ENCODE assay signal across 7 mouse cellular contexts in the genomic region with DNA sequence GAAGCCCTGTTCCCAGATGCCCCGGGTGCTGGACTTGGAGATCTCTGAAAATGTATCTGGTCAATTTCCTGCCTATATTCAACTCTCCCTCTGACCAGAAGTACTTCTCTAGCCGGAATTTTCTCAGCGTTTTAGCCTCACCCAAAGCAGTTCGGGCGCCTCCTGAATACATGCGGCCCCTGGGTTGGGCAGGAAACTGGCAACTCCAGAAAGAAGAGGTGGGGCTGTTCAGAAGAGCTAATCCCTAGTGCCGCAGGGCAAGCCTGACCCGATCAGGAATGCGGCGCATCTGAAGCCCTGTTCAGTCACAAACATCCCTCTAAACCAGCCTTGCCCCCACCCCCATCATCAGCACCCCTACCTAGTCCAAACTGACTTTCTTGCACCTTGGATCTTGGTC. TPM values are rescaled to one million over a fixed set of nuclear protein-coding genes. Genes with fewer than 3 reads are reported as not detected.
DNase-seq lines count a peak whose midpoint lies in the region; ATAC-seq and TF ChIP-seq lines count a peak whose summit lies in the region.

No protein-coding gene starts in this region.

- peak overlapping the region; percentile 59 for H3K9ac ChIP-seq in neural tube, embryonic 11.5 days (ENCODE audit: low read length)
- H3K9ac ChIP-seq in forebrain, embryonic 12.5 days = peak overlapping the region; percentile 98
- peak overlapping the region; percentile 28; the same call in 1 of the 2 replicates for H3K9ac ChIP-seq in limb, embryonic 15.5 days

- no peak for TF ChIP-seq POLR2A in olfactory bulb, adult 2 months (IDR thresholded peaks at IDR 0.05; ENCODE audit: insufficient read depth, low read depth, low read length)

- WGBS in neural tube, embryonic 11.5 days = 0% methylated on average over 10 of the region's 10 CpGs
- WGBS in forebrain, embryonic 12.5 days = under 1% methylated on average over 10 of the region's 10 CpGs
- WGBS in limb, embryonic 15.5 days = under 1% methylated on average over 10 of the region's 10 CpGs
- 8% methylated on average over 10 of the region's 10 CpGs for WGBS in olfactory bulb, adult 2 months

- H3K27ac ChIP-seq in neural tube, embryonic 11.5 days (ENCODE audit: low read depth, low read length) = peak overlapping the region; percentile 98
- peak overlapping the region; percentile 99 for H3K27ac ChIP-seq in forebrain, embryonic 12.5 days
- peak overlapping the region; percentile 97 for H3K27ac ChIP-seq in limb, embryonic 15.5 days
- no peak overlapping the region for H3K27ac ChIP-seq in olfactory bulb, adult 2 months (ENCODE audit: insufficient read depth, low read depth, low read length)

- H3K36me3 ChIP-seq in neural tube, embryonic 11.5 days (ENCODE audit: control insufficient read depth, insufficient read depth, low read length) = 0 out of 2 replicates have a peak, but pooled peaks cover 3% of the 10 kb centered on the region
- peaks cover 11% of the 10 kb centered on the region for H3K36me3 ChIP-seq in forebrain, embryonic 12.5 days (replicated peaks)
- H3K36me3 ChIP-seq in limb, embryonic 15.5 days = peaks cover 7% of the 10 kb centered on the region; the same call in 1 of the 2 replicates

- H3K27me3 ChIP-seq in neural tube, embryonic 11.5 days (ENCODE audit: control insufficient read depth, insufficient read depth, low read length) = no peaks in the 10 kb centered on the region
- H3K27me3 ChIP-seq in forebrain, embryonic 12.5 days = no peaks in the 10 kb centered on the region
- H3K27me3 ChIP-seq in limb, embryonic 15.5 days = no peaks in the 10 kb centered on the region

- peaks cover 26% of the 10 kb centered on the region for H3K4me1 ChIP-seq in neural tube, embryonic 11.5 days (ENCODE audit: control insufficient read depth, insufficient read depth, low read length)
- H3K4me1 ChIP-seq in forebrain, embryonic 12.5 days = peaks cover 39% of the 10 kb centered on the region
- peaks cover 45% of the 10 kb centered on the region for H3K4me1 ChIP-seq in limb, embryonic 15.5 days
- peaks cover 27% of the 10 kb centered on the region for H3K4me1 ChIP-seq in olfactory bulb, adult 2 months (ENCODE audit: control insufficient read depth, insufficient read depth, low read length)

- peak overlapping the region; percentile 96 for H3K4me2 ChIP-seq in neural tube, embryonic 11.5 days (ENCODE audit: low read depth)
- peak overlapping the region; percentile 91 for H3K4me2 ChIP-seq in forebrain, embryonic 12.5 days
- peak overlapping the region; percentile 77 for H3K4me2 ChIP-seq in limb, embryonic 15.5 days

- no peaks in the 10 kb centered on the region for H3K9me3 ChIP-seq in neural tube, embryonic 11.5 days (ENCODE audit: control insufficient read depth, low read length)
- no peaks in the 10 kb centered on the region for H3K9me3 ChIP-seq in forebrain, embryonic 12.5 days
- H3K9me3 ChIP-seq in limb, embryonic 15.5 days = no peaks in the 10 kb centered on the region

- DNase-seq in neural tube, embryonic 11.5 days (ENCODE audit: low spot score) = no peak
- no peak for DNase-seq in neural tube, embryonic 10.5 days (ENCODE audit: extremely low spot score, low spot score)
- no peak for DNase-seq in T-cell, adult 2 months (ENCODE audit: low spot score)
- no peak for DNase-seq in frontal cortex, postnatal 36 days (ENCODE audit: low spot score in 2 of 2)

- no peak for TF ChIP-seq CTCF in olfactory bulb, adult 2 months (IDR thresholded peaks at IDR 0.05; ENCODE audit: insufficient read depth, low read depth, low read length)

- ATAC-seq in neural tube, embryonic 11.5 days (ENCODE audit: insufficient read depth, low FRiP score, low TSS enrichment) = 0 out of 2 replicates have a peak, but pooled peaks have one; percentile 0
- ATAC-seq in forebrain, embryonic 12.5 days (ENCODE audit: low FRiP score) = peak; percentile 22; the same call in 1 of the 2 replicates
- ATAC-seq in limb, embryonic 15.5 days (ENCODE audit: insufficient number of reproducible peaks, low FRiP score, low TSS enrichment, low read depth) = 0 out of 2 replicates have a peak, but pooled peaks have one; percentile 17

- peak overlapping the region; percentile 69 for H3K4me3 ChIP-seq in neural tube, embryonic 11.5 days (ENCODE audit: low read depth, low read length)
- H3K4me3 ChIP-seq in forebrain, embryonic 12.5 days (replicated peaks) = peak overlapping the region; percentile 88
- H3K4me3 ChIP-seq in limb, embryonic 15.5 days = peak overlapping the region; percentile 68
- H3K4me3 ChIP-seq in olfactory bulb, adult 2 months (ENCODE audit: insufficient read depth, low read depth, low read length) = peak overlapping the region; percentile 67

RNA-seq across cellular contexts. Expression of a gene that starts 0.7 kb away (rescaled TPM):
- 4.5 and 5.1 TPM in 2 replicates for polyA plus RNA-seq in neural tube, embryonic 11.5 days (2014; fragmentation: Nextera tagmentation; extraction: Ambion mirVana)
- polyA plus RNA-seq in forebrain, embryonic 12.5 days (2016; fragmentation: Nextera tagmentation; extraction: Ambion mirVana) = 9.4 and 10.2 TPM in 2 replicates
- 6.5 and 7.0 TPM in 2 replicates for polyA plus RNA-seq in limb, embryonic 15.5 days (2015; fragmentation: Nextera tagmentation; extraction: Ambion mirVana)
- polyA plus RNA-seq in olfactory bulb, adult 2 months (2012; ENCODE audit: insufficient read depth, insufficient read length, low replicate concordance, missing spikeins) = not detected in 2 replicates

RNA-seq across cellular contexts. Expression of a gene that starts 10.3 kb away (rescaled TPM):
- polyA plus RNA-seq in neural tube, embryonic 11.5 days (2014; fragmentation: Nextera tagmentation; extraction: Ambion mirVana) = 10.5 and 12.9 TPM in 2 replicates
- polyA plus RNA-seq in forebrain, embryonic 12.5 days (2016; fragmentation: Nextera tagmentation; extraction: Ambion mirVana) = 18.7 and 19.6 TPM in 2 replicates
- 5.7 and 7.1 TPM in 2 replicates for polyA plus RNA-seq in limb, embryonic 15.5 days (2015; fragmentation: Nextera tagmentation; extraction: Ambion mirVana)
- polyA plus RNA-seq in olfactory bulb, adult 2 months (2012; ENCODE audit: insufficient read depth, insufficient read length, low replicate concordance, missing spikeins) = 194 TPM in 1 of 2 replicates, not detected in the other

RNA-seq across cellular contexts. Expression of a gene that starts 17.0 kb away (rescaled TPM):
- 47.2 and 48.5 TPM in 2 replicates for polyA plus RNA-seq in neural tube, embryonic 11.5 days (2014; fragmentation: Nextera tagmentation; extraction: Ambion mirVana)
- polyA plus RNA-seq in forebrain, embryonic 12.5 days (2016; fragmentation: Nextera tagmentation; extraction: Ambion mirVana) = 39.9 and 40.7 TPM in 2 replicates
- 26.8 and 28.7 TPM in 2 replicates for polyA plus RNA-seq in limb, embryonic 15.5 days (2015; fragmentation: Nextera tagmentation; extraction: Ambion mirVana)
- polyA plus RNA-seq in olfactory bulb, adult 2 months (2012; ENCODE audit: insufficient read depth, insufficient read length, low replicate concordance, missing spikeins) = not detected in 2 replicates

RNA-seq across cellular contexts. Expression of a gene that starts 29.1 kb away (rescaled TPM):
- 27.4 and 27.6 TPM in 2 replicates for polyA plus RNA-seq in neural tube, embryonic 11.5 days (2014; fragmentation: Nextera tagmentation; extraction: Ambion mirVana)
- polyA plus RNA-seq in forebrain, embryonic 12.5 days (2016; fragmentation: Nextera tagmentation; extraction: Ambion mirVana) = 28.1 and 31.4 TPM in 2 replicates
- 32.1 and 32.5 TPM in 2 replicates for polyA plus RNA-seq in limb, embryonic 15.5 days (2015; fragmentation: Nextera tagmentation; extraction: Ambion mirVana)
- not detected in 2 replicates for polyA plus RNA-seq in olfactory bulb, adult 2 months (2012; ENCODE audit: insufficient read depth, insufficient read length, low replicate concordance, missing spikeins)

RNA-seq across cellular contexts. Expression of a gene that starts 31.1 kb away (rescaled TPM):
- 30.9 and 31.9 TPM in 2 replicates for polyA plus RNA-seq in neural tube, embryonic 11.5 days (2014; fragmentation: Nextera tagmentation; extraction: Ambion mirVana)
- 27.6 and 30.3 TPM in 2 replicates for polyA plus RNA-seq in forebrain, embryonic 12.5 days (2016; fragmentation: Nextera tagmentation; extraction: Ambion mirVana)
- 47.0 and 55.8 TPM in 2 replicates for polyA plus RNA-seq in limb, embryonic 15.5 days (2015; fragmentation: Nextera tagmentation; extraction: Ambion mirVana)
- not detected in 2 replicates for polyA plus RNA-seq in olfactory bulb, adult 2 months (2012; ENCODE audit: insufficient read depth, insufficient read length, low replicate concordance, missing spikeins)

Comparison
In these comparisons a context has a peak if more than half of its experiments do, and no peak if none do; other contexts are left out.
1. H3K9ac ChIP-seq: peak in every context shown above with its lines; median percentile 98 in forebrain, embryonic 12.5 days; 59 in neural tube, embryonic 11.5 days; 28 in limb, embryonic 15.5 days.